Mouse (Mus musculus): Measurements from ENCODE around the gene Asphd2. TPM values are rescaled to one million over a fixed set of nuclear protein-coding genes. Genes with fewer than 3 reads are reported as not detected.
"Not testable (repeated sequence)": the region's sequence is repeated elsewhere in the genome, so short reads cannot be mapped to it uniquely, and the experiment has no call there.

Asphd2 gene
- total and polyA plus RNA-seq, 3 experiments = 0.08 TPM; not detected in 2

DNA sequence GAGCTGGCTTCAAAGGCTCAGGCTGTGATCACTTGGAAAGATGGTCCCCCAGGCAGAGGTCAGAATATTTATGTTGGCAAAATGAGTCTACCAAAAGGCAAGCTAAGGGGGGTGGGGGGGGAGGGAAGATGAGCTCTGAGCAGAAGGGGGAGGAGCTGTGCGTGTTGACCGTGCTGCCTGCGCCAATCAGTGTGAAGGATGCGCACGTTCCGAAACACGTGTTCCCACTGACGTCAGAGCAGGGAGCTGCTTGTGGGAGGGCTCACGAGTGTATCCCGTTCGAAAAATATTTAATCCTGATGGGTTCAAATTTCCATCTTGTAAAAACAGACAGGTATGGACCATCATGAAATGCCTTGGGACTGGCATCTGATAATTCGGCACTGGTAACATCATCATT lies 24.9 kb upstream of the Asphd2 start:
- H3K27me3 ChIP-seq (ENCODE audit: control insufficient read depth in 1 of 2, insufficient read depth in 2 of 2, low read length in 2 of 2) = no peaks in the 10 kb centered on the region

DNA sequence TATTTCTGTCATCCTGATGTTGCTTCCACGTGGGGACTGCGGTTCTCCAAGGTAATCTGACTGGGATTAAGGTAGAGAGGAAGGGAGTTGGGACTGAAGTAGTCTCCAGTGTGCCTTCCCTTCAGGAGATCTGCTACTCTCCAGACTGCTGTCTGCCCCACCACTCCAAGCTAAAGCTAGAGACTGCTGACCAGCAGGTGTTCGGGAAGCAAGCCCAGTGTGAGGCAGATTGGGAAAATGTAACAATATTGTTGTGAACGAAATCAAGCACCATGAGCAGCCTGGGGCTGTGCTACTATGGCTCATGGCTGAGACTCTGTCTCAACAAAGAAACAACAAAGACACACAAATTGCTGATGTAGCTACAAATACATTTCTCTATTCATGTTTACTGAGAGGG lies 23.4 kb upstream of the Asphd2 start:
- TF ChIP-seq ELF1 (IDR thresholded peaks at IDR 0.05; ENCODE audit: low read depth, low read length) (no peak), MXI1 (IDR thresholded peaks at IDR 0.05; ENCODE audit: low read depth, low read length) (no peak), TBP (IDR thresholded peaks at IDR 0.05; ENCODE audit: low read depth, low read length) (no peak), MEF2A (IDR thresholded peaks at IDR 0.05; ENCODE audit: extremely low read depth, insufficient replicate concordance, low read depth, low read length, poor library complexity, severe bottlenecking) (no peak), ZMIZ1 (IDR thresholded peaks at IDR 0.05; ENCODE audit: low read depth, low read length) (no peak), ZNF384 (IDR thresholded peaks at IDR 0.05; ENCODE audit: low read depth, low read length) (no peak)
- DNase-seq (ENCODE audit: low read depth, low spot score) = no peak
- Histone ChIP-seq H3K27me3 (ENCODE audit: control insufficient read depth in 1 of 2, insufficient read depth in 2 of 2, low read length in 2 of 2) (no peaks in the 10 kb centered on the region), H3K79me2 (ENCODE audit: control insufficient read depth, insufficient read depth, low read length, poor library complexity) (no peaks in the 10 kb centered on the region), H3K9me3 (replicated peaks; ENCODE audit: insufficient read depth, low read length) (no peaks in the 10 kb centered on the region), H3K4me3 (ENCODE audit: control insufficient read depth in 1 of 2, insufficient read depth in 1 of 2, low read depth in 2 of 2, low read length in 2 of 2) (no peak overlapping the region), H3K36me3 (ENCODE audit: control insufficient read depth in 1 of 2, insufficient read depth in 2 of 2, low read length in 2 of 2) (no peaks in the 10 kb centered on the region), H3K4me1 (ENCODE audit: control insufficient read depth in 1 of 2, insufficient read depth in 2 of 2, low read length in 2 of 2) (no peaks in the 10 kb centered on the region), H3K9ac (ENCODE audit: control insufficient read depth, low read depth, low read length, poor library complexity, severe bottlenecking) (no peak overlapping the region), H3K27ac (ENCODE audit: control insufficient read depth, low read depth, low read length) (no peak overlapping the region)

More for the DNA sequence above, 24.9 kb upstream of the Asphd2 start:
- Histone ChIP-seq H3K4me1 (ENCODE audit: control insufficient read depth in 1 of 2, insufficient read depth in 2 of 2, low read length in 2 of 2) (no peaks in the 10 kb centered on the region), H3K9me3 (replicated peaks; ENCODE audit: insufficient read depth, low read length) (no peaks in the 10 kb centered on the region), H3K27ac (ENCODE audit: control insufficient read depth, low read depth, low read length) (no peak overlapping the region), H3K9ac (ENCODE audit: control insufficient read depth, low read depth, low read length, poor library complexity, severe bottlenecking) (no peak overlapping the region), H3K4me3 (ENCODE audit: control insufficient read depth in 1 of 2, insufficient read depth in 1 of 2, low read depth in 2 of 2, low read length in 2 of 2) (no peak overlapping the region), H3K36me3 (ENCODE audit: control insufficient read depth in 1 of 2, insufficient read depth in 2 of 2, low read length in 2 of 2) (no peaks in the 10 kb centered on the region), H3K79me2 (ENCODE audit: control insufficient read depth, insufficient read depth, low read length, poor library complexity) (no peaks in the 10 kb centered on the region)
- TF ChIP-seq E2F4 (IDR thresholded peaks at IDR 0.05; ENCODE audit: borderline replicate concordance, low read depth, low read length) = no peak
- no peak for TF ChIP-seq EP300 (IDR thresholded peaks at IDR 0.05; ENCODE audit: low read depth in 1 of 2, low read length in 2 of 2)
- TF ChIP-seq CHD1 (IDR thresholded peaks at IDR 0.05; ENCODE audit: low read depth, low read length) = no peak
- TF ChIP-seq RAD21 (IDR thresholded peaks at IDR 0.05; ENCODE audit: low read depth, low read length) = no peak
- TF ChIP-seq UBTF (IDR thresholded peaks at IDR 0.05; ENCODE audit: borderline replicate concordance, insufficient read depth, low read depth, low read length) = no peak
- no peak for TF ChIP-seq KAT2A (conservative IDR thresholded peaks at IDR 0.05; ENCODE audit: low read depth, low read length)
- TF ChIP-seq MXI1 (IDR thresholded peaks at IDR 0.05; ENCODE audit: low read depth, low read length) = no peak
- no peak for DNase-seq (ENCODE audit: low read depth, low spot score)

DNA sequence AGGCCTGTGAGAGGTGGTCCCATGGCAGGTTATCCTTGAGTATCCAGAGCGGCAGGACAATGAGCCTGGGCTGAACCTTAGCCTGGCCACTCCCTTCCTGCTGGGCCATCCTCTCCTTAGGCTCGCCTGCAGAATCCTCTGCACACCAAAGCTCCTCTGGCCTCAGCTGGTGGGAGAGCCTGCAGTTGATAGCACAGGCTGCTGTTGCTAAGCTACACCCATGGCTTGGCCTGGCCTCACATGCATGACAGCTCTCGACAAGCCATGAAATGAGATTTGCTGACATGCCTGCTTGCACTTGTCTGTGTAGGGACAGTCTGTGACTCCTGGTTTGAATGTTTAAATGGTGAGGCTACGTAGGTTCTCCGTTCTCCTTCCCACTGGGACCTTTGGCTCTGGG lies 22.0 kb upstream of the Asphd2 start:
- H3K4me3 ChIP-seq (ENCODE audit: control insufficient read depth in 1 of 2, insufficient read depth in 1 of 2, low read depth in 2 of 2, low read length in 2 of 2) = no peak overlapping the region
- no peak overlapping the region for H3K27ac ChIP-seq (ENCODE audit: control insufficient read depth, low read depth, low read length)
- H3K4me1 ChIP-seq (ENCODE audit: control insufficient read depth in 1 of 2, insufficient read depth in 2 of 2, low read length in 2 of 2) = no peaks in the 10 kb centered on the region
- no peaks in the 10 kb centered on the region for H3K27me3 ChIP-seq (ENCODE audit: control insufficient read depth in 1 of 2, insufficient read depth in 2 of 2, low read length in 2 of 2)
- H3K36me3 ChIP-seq (ENCODE audit: control insufficient read depth in 1 of 2, insufficient read depth in 2 of 2, low read length in 2 of 2) = no peaks in the 10 kb centered on the region
- no peaks in the 10 kb centered on the region for H3K9me3 ChIP-seq (replicated peaks; ENCODE audit: insufficient read depth, low read length)
- no peak for DNase-seq (ENCODE audit: low read depth, low spot score)
- no peak for TF ChIP-seq GABPA (IDR thresholded peaks at IDR 0.05; ENCODE audit: low read depth, low read length)
- TF ChIP-seq UBTF (IDR thresholded peaks at IDR 0.05; ENCODE audit: borderline replicate concordance, insufficient read depth, low read depth, low read length) = no peak
- no peak for TF ChIP-seq EP300 (IDR thresholded peaks at IDR 0.05; ENCODE audit: low read depth in 1 of 2, low read length in 2 of 2)
- TF ChIP-seq SIN3A (IDR thresholded peaks at IDR 0.05; ENCODE audit: low read length) = no peak
- no peak for TF ChIP-seq NELFE (IDR thresholded peaks at IDR 0.05; ENCODE audit: low read depth, low read length)
- no peak for TF ChIP-seq CHD1 (IDR thresholded peaks at IDR 0.05; ENCODE audit: low read depth, low read length)
- TF ChIP-seq TBP (IDR thresholded peaks at IDR 0.05; ENCODE audit: low read depth, low read length) = no peak
- TF ChIP-seq KAT2A (conservative IDR thresholded peaks at IDR 0.05; ENCODE audit: low read depth, low read length) = no peak
- no peak for TF ChIP-seq MAFK (IDR thresholded peaks at IDR 0.05; ENCODE audit: borderline replicate concordance, low read depth, low read length)
- TF ChIP-seq TAL1 (IDR thresholded peaks at IDR 0.05; ENCODE audit: low read length) = no peak
- H3K79me2 ChIP-seq (ENCODE audit: control insufficient read depth, insufficient read depth, low read length, poor library complexity) = no peaks in the 10 kb centered on the region
- H3K9ac ChIP-seq (ENCODE audit: control insufficient read depth, low read depth, low read length, poor library complexity, severe bottlenecking) = no peak overlapping the region

GRCm38 (mm10) chr5:112412781-112413180 lies 18.1 kb upstream of the Asphd2 start:
- not testable (repeated sequence) for H3K9ac ChIP-seq (ENCODE audit: control insufficient read depth, low read depth, low read length, poor library complexity, severe bottlenecking); H3K9me3 ChIP-seq (replicated peaks; ENCODE audit: insufficient read depth, low read length); H3K27me3 ChIP-seq (ENCODE audit: control insufficient read depth in 1 of 2, insufficient read depth in 2 of 2, low read length in 2 of 2); H3K27ac ChIP-seq (ENCODE audit: control insufficient read depth, low read depth, low read length); H3K4me3 ChIP-seq (ENCODE audit: control insufficient read depth in 1 of 2, insufficient read depth in 1 of 2, low read depth in 2 of 2, low read length in 2 of 2); H3K36me3 ChIP-seq (ENCODE audit: control insufficient read depth in 1 of 2, insufficient read depth in 2 of 2, low read length in 2 of 2); DNase-seq (ENCODE audit: low read depth, low spot score); H3K4me1 ChIP-seq (ENCODE audit: control insufficient read depth in 1 of 2, insufficient read depth in 2 of 2, low read length in 2 of 2); H3K79me2 ChIP-seq (ENCODE audit: control insufficient read depth, insufficient read depth, low read length, poor library complexity)
